Mouse (Mus musculus): ENCODE results near the gene Tbc1d19.

DNA sequence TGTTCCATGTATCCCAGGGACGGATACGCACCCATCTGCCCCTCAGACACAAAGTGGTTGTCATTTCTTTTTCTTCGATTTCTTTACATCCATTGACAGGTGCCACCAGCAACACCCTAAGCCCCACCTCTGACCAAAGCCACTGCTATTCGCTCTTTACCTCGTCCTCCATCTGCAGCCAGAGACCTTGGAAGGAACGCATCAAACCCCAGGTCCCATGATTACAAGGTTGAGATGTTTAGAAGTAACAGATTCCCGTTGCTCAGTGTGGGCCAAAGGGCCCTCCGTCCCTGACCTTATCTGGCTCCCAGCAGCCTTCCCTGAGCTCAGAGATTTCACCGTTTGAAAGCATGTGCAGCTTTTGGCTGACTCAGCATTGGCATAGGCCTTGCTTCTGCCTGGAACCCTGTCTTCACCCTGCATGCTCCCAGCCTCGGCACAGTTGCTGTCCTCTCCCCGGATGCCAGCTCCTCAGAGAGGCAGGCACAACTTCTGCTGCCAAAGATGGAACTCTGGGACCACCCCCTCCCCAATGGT lies 134.0 kb downstream of the Tbc1d19 start:
- TF ChIP-seq TAL1 (IDR thresholded peaks at IDR 0.05; ENCODE audit: low read length) (no peak), GATA1 (IDR thresholded peaks at IDR 0.05; ENCODE audit: low read length) (no peak)
